Mouse (Mus musculus): Measurements from ENCODE around the gene Aven. TPM values are rescaled to one million over a fixed set of nuclear protein-coding genes. Genes with fewer than 3 reads are reported as not detected.

The Aven gene
- polyA plus RNA-seq, 1 experiment from 2014 or later = 3.9 TPM

- H3K4me1 ChIP-seq (replicated peaks; ENCODE audit: control insufficient read depth, insufficient read depth, low read length) = no peaks in the 10 kb centered on the region
- ATAC-seq (ENCODE audit: low FRiP score) (peak; percentile 82), DNase-seq (ENCODE audit: low spot score) (no peak)
- H3K27me3 ChIP-seq (ENCODE audit: control insufficient read depth, insufficient read depth, low read length) = no peaks in the 10 kb centered on the region
- no peaks in the 10 kb centered on the region for H3K36me3 ChIP-seq (replicated peaks; ENCODE audit: control insufficient read depth, insufficient read depth)
- no peaks in the 10 kb centered on the region for H3K9me3 ChIP-seq (ENCODE audit: control insufficient read depth, low read length)
- H3K27ac ChIP-seq = no peak overlapping the region
- H3K9ac ChIP-seq = no peak overlapping the region
- 58% methylated on average over 4 of the region's 4 CpGs for WGBS
- no peak overlapping the region for H3K4me2 ChIP-seq (replicated peaks)
- H3K4me3 ChIP-seq (replicated peaks; ENCODE audit: low read length) = no peak overlapping the region
Measured at GRCm38 (mm10) chr2:112566290-112567085, 73.7 kb downstream of the Aven start.

- H3K27ac ChIP-seq = no peak overlapping the region
- WGBS = 87% methylated on average over 4 of the region's 4 CpGs
- H3K4me3 ChIP-seq (replicated peaks; ENCODE audit: low read length) = no peak overlapping the region
- ATAC-seq (ENCODE audit: low FRiP score) (no peak), DNase-seq (ENCODE audit: low spot score) (no peak)
- H3K27me3 ChIP-seq (ENCODE audit: control insufficient read depth, insufficient read depth, low read length) = no peaks in the 10 kb centered on the region
- no peaks in the 10 kb centered on the region for H3K36me3 ChIP-seq (replicated peaks; ENCODE audit: control insufficient read depth, insufficient read depth)
- no peaks in the 10 kb centered on the region for H3K4me1 ChIP-seq (replicated peaks; ENCODE audit: control insufficient read depth, insufficient read depth, low read length)
- H3K9ac ChIP-seq = no peak overlapping the region
- no peaks in the 10 kb centered on the region for H3K9me3 ChIP-seq (ENCODE audit: control insufficient read depth, low read length)
- H3K4me2 ChIP-seq (replicated peaks) = no peak overlapping the region
Measured at GRCm38 (mm10) chr2:112567786-112568185, 75.0 kb downstream of the Aven start.

- no peak overlapping the region for H3K4me2 ChIP-seq (replicated peaks)
- H3K27me3 ChIP-seq (ENCODE audit: control insufficient read depth, insufficient read depth, low read length) = no peaks in the 10 kb centered on the region
- H3K4me1 ChIP-seq (replicated peaks; ENCODE audit: control insufficient read depth, insufficient read depth, low read length) = 0 out of 2 replicates have a peak, but pooled peaks cover 3% of the 10 kb centered on the region
- WGBS = 72% methylated on average over 7 of the region's 7 CpGs
- H3K27ac ChIP-seq = no peak overlapping the region; the same call in 1 of the 2 replicates
- H3K9me3 ChIP-seq (ENCODE audit: control insufficient read depth, low read length) = no peaks in the 10 kb centered on the region
- ATAC-seq (ENCODE audit: low FRiP score) = peak; percentile 29; the same call in 1 of the 2 replicates
- no peaks in the 10 kb centered on the region for H3K36me3 ChIP-seq (replicated peaks; ENCODE audit: control insufficient read depth, insufficient read depth)
- no peak overlapping the region for H3K4me3 ChIP-seq (replicated peaks; ENCODE audit: low read length)
- no peak for DNase-seq (ENCODE audit: low spot score)
- no peak overlapping the region for H3K9ac ChIP-seq
Measured at GRCm38 (mm10) chr2:112590985-112591384, 98.2 kb downstream of the Aven start.

GRCm38 (mm10) chr2:112591451-112591871 is 98.7 kb downstream of the Aven start:
- H3K27ac ChIP-seq = peak overlapping the region; percentile 27; the same call in 1 of the 2 replicates
- ATAC-seq (ENCODE audit: low FRiP score) = peak; percentile 67; the same call in 1 of the 2 replicates
- no peaks in the 10 kb centered on the region for H3K9me3 ChIP-seq (ENCODE audit: control insufficient read depth, low read length)
- H3K4me1 ChIP-seq (replicated peaks; ENCODE audit: control insufficient read depth, insufficient read depth, low read length) = 0 out of 2 replicates have a peak, but pooled peaks cover 3% of the 10 kb centered on the region
- no peaks in the 10 kb centered on the region for H3K27me3 ChIP-seq (ENCODE audit: control insufficient read depth, insufficient read depth, low read length)
- H3K36me3 ChIP-seq (replicated peaks; ENCODE audit: control insufficient read depth, insufficient read depth) = no peaks in the 10 kb centered on the region
- DNase-seq (ENCODE audit: low spot score) = peak; percentile 41
- no peak overlapping the region for H3K4me2 ChIP-seq (replicated peaks)
- H3K9ac ChIP-seq = no peak overlapping the region
- H3K4me3 ChIP-seq (replicated peaks; ENCODE audit: low read length) = no peak overlapping the region
- 20% methylated on average over 6 of the region's 6 CpGs for WGBS

- WGBS = 79% methylated on average over 2 of the region's 2 CpGs
- no peak for ATAC-seq (ENCODE audit: low FRiP score)
- Histone ChIP-seq H3K4me1 (replicated peaks; ENCODE audit: control insufficient read depth, insufficient read depth, low read length) (0 out of 2 replicates have a peak, but pooled peaks cover 3% of the 10 kb centered on the region), H3K4me2 (replicated peaks) (no peak overlapping the region), H3K9ac (no peak overlapping the region), H3K4me3 (replicated peaks; ENCODE audit: low read length) (no peak overlapping the region), H3K27ac (no peak overlapping the region), H3K9me3 (ENCODE audit: control insufficient read depth, low read length) (no peaks in the 10 kb centered on the region), H3K27me3 (ENCODE audit: control insufficient read depth, insufficient read depth, low read length) (no peaks in the 10 kb centered on the region), H3K36me3 (replicated peaks; ENCODE audit: control insufficient read depth, insufficient read depth) (no peaks in the 10 kb centered on the region)
- DNase-seq (ENCODE audit: low spot score) = no peak
Measured at GRCm38 (mm10) chr2:112593322-112593721, 100.6 kb downstream of the Aven start.

- H3K9ac ChIP-seq = no peak overlapping the region
- ATAC-seq (ENCODE audit: low FRiP score) (no peak), DNase-seq (ENCODE audit: low spot score) (no peak)
- no peak overlapping the region for H3K27ac ChIP-seq
- 0 out of 2 replicates have a peak, but pooled peaks cover 3% of the 10 kb centered on the region for H3K4me1 ChIP-seq (replicated peaks; ENCODE audit: control insufficient read depth, insufficient read depth, low read length)
- H3K4me3 ChIP-seq (replicated peaks; ENCODE audit: low read length) = no peak overlapping the region
- WGBS = 95% methylated on average over 2 of the region's 2 CpGs
- no peaks in the 10 kb centered on the region for H3K9me3 ChIP-seq (ENCODE audit: control insufficient read depth, low read length)
- no peaks in the 10 kb centered on the region for H3K36me3 ChIP-seq (replicated peaks; ENCODE audit: control insufficient read depth, insufficient read depth)
- no peak overlapping the region for H3K4me2 ChIP-seq (replicated peaks)
- no peaks in the 10 kb centered on the region for H3K27me3 ChIP-seq (ENCODE audit: control insufficient read depth, insufficient read depth, low read length)
Measured at GRCm38 (mm10) chr2:112593781-112594180, 101.0 kb downstream of the Aven start.

- 82% methylated on average over 3 of the region's 3 CpGs for WGBS
- H3K9ac ChIP-seq = no peak overlapping the region
- H3K36me3 ChIP-seq (replicated peaks; ENCODE audit: control insufficient read depth, insufficient read depth) = no peaks in the 10 kb centered on the region
- H3K4me1 ChIP-seq (replicated peaks; ENCODE audit: control insufficient read depth, insufficient read depth, low read length) = 0 out of 2 replicates have a peak, but pooled peaks cover 3% of the 10 kb centered on the region
- ATAC-seq (ENCODE audit: low FRiP score) (no peak), DNase-seq (ENCODE audit: low spot score) (no peak)
- H3K4me3 ChIP-seq (replicated peaks; ENCODE audit: low read length) = no peak overlapping the region
- H3K27ac ChIP-seq = no peak overlapping the region
- no peak overlapping the region for H3K4me2 ChIP-seq (replicated peaks)
- no peaks in the 10 kb centered on the region for H3K9me3 ChIP-seq (ENCODE audit: control insufficient read depth, low read length)
- H3K27me3 ChIP-seq (ENCODE audit: control insufficient read depth, insufficient read depth, low read length) = no peaks in the 10 kb centered on the region
Measured at GRCm38 (mm10) chr2:112595807-112596206, 103.0 kb downstream of the Aven start.

GRCm38 (mm10) chr2:112596415-112596814 is 103.7 kb downstream of the Aven start:
- ATAC-seq (ENCODE audit: low FRiP score) = no peak
- Histone ChIP-seq H3K4me1 (replicated peaks; ENCODE audit: control insufficient read depth, insufficient read depth, low read length) (no peaks in the 10 kb centered on the region), H3K9ac (no peak overlapping the region), H3K36me3 (replicated peaks; ENCODE audit: control insufficient read depth, insufficient read depth) (no peaks in the 10 kb centered on the region), H3K4me2 (replicated peaks) (no peak overlapping the region), H3K9me3 (ENCODE audit: control insufficient read depth, low read length) (no peaks in the 10 kb centered on the region), H3K4me3 (replicated peaks; ENCODE audit: low read length) (no peak overlapping the region), H3K27ac (no peak overlapping the region), H3K27me3 (ENCODE audit: control insufficient read depth, insufficient read depth, low read length) (no peaks in the 10 kb centered on the region)
- 83% methylated on average over 5 of the region's 5 CpGs for WGBS
- DNase-seq (ENCODE audit: low spot score) = no peak

- ATAC-seq (ENCODE audit: low FRiP score) (no peak), DNase-seq (ENCODE audit: low spot score) (no peak)
- H3K9ac ChIP-seq = no peak overlapping the region
- H3K4me3 ChIP-seq (replicated peaks; ENCODE audit: low read length) = no peak overlapping the region
- H3K36me3 ChIP-seq (replicated peaks; ENCODE audit: control insufficient read depth, insufficient read depth) = no peaks in the 10 kb centered on the region
- WGBS = 78% methylated on average over 1 of the region's 1 CpGs
- H3K27ac ChIP-seq = no peak overlapping the region
- no peaks in the 10 kb centered on the region for H3K4me1 ChIP-seq (replicated peaks; ENCODE audit: control insufficient read depth, insufficient read depth, low read length)
- H3K9me3 ChIP-seq (ENCODE audit: control insufficient read depth, low read length) = no peaks in the 10 kb centered on the region
- H3K4me2 ChIP-seq (replicated peaks) = no peak overlapping the region
- H3K27me3 ChIP-seq (ENCODE audit: control insufficient read depth, insufficient read depth, low read length) = no peaks in the 10 kb centered on the region
Measured at GRCm38 (mm10) chr2:112597064-112597463, 104.3 kb downstream of the Aven start.
